In genomic region chr1:150748783-150749182, GRCm38 (mm10) we compare ENCODE assay signal across 16 mouse cellular contexts.
"Had no signal": no experiment of that assay in that cellular context is flagged by ENCODE, and none has a peak within 500 bp of the region (broad histone marks: within the 10 kb centered on the region; RNA-seq: fewer than 3 reads in every experiment).

No protein-coding gene starts in this region.

- H3K36me3 ChIP-seq: neural tube, embryonic 13.5 days; neural tube, embryonic 15.5 days; stomach, embryonic 15.5 days had no signal

- H3K4me1 ChIP-seq: neural tube, embryonic 13.5 days; neural tube, embryonic 15.5 days; stomach, embryonic 15.5 days had no signal

- H3K9me3 ChIP-seq: neural tube, embryonic 13.5 days; neural tube, embryonic 15.5 days; stomach, embryonic 15.5 days had no signal

- H3K27ac ChIP-seq: neural tube, embryonic 13.5 days; neural tube, embryonic 15.5 days; stomach, embryonic 15.5 days; stomach, postnatal 0 days had no signal

- DNase-seq: retina, postnatal 1 day; right cerebral cortex, adult 18-20 months; right cerebral cortex, postnatal 14 days; right cerebral cortex, postnatal 25 days; right cerebral cortex, postnatal 4 days; spleen, adult 18-20 months; thymus, adult 18-20 months; thymus, adult 2 months; thymus, postnatal 14 days; thymus, postnatal 25 days; thymus, postnatal 36 days; thymus, postnatal 4 days had no signal

- H3K4me3 ChIP-seq: neural tube, embryonic 13.5 days; neural tube, embryonic 15.5 days; stomach, embryonic 15.5 days had no signal

- H3K4me2 ChIP-seq: neural tube, embryonic 13.5 days; neural tube, embryonic 15.5 days; stomach, embryonic 15.5 days had no signal

- H3K27me3 ChIP-seq: neural tube, embryonic 13.5 days; neural tube, embryonic 15.5 days; stomach, embryonic 15.5 days had no signal

- H3K9ac ChIP-seq: neural tube, embryonic 13.5 days; neural tube, embryonic 15.5 days; stomach, embryonic 15.5 days had no signal
